Mouse (Mus musculus) midbrain, embryonic 14.5 days (tissue): ENCODE results near the gene Gstm5. TPM values are rescaled to one million over a fixed set of nuclear protein-coding genes. Genes with fewer than 3 reads are reported as not detected.
A peak's percentile ranks its signal among the peaks of the same experiment; 100 is the strongest.

Experiments
- ATAC-seq: fragments of 200-750 bp; cut with Nextera tagmentation; 2 replicates; pipeline ENCODE4 v1.8.0; 2017; ENCODE audit warnings: moderate number of reproducible peaks, moderate library complexity; ENCODE audit not compliant: low FRiP score, low TSS enrichment
- DNase-seq: peaks from one replicate; pipeline ENCODE4 v3.0.0-alpha.2; 2015
- H3K27ac ChIP-seq: fragments of 300-500 bp; sonication (generic); replicated peaks from 2 replicates; pipeline ENCODE4 v1.5.1; 2014; ENCODE audit warnings: mild to moderate bottlenecking, low read depth, low read length, moderate library complexity
- H3K27me3 ChIP-seq: fragments of 300-500 bp; sonication (generic); 2 replicates; pipeline ENCODE4 v1.6.1; 2014; ENCODE audit warnings: low read length, control low read depth, mixed read lengths; ENCODE audit not compliant: control insufficient read depth, insufficient read depth
- H3K36me3 ChIP-seq: fragments of 300-500 bp; sonication (generic); 2 replicates; pipeline ENCODE4 v1.6.1; 2014; ENCODE audit warnings: low read length, control low read depth; ENCODE audit not compliant: control insufficient read depth, insufficient read depth
- H3K4me1 ChIP-seq: fragments of 300-500 bp; sonication (generic); 2 replicates; pipeline ENCODE4 v1.6.1; 2014; ENCODE audit warnings: mild to moderate bottlenecking, antibody characterized with exemption, low read length, control low read depth; ENCODE audit not compliant: control insufficient read depth, insufficient read depth
- H3K4me2 ChIP-seq: fragments of 300-500 bp; sonication (generic); 2 replicates; pipeline ENCODE4 v1.6.1; 2014; ENCODE audit warnings: mild to moderate bottlenecking, low read length, moderate library complexity
- H3K4me3 ChIP-seq: fragments of 300-500 bp; sonication (generic); replicated peaks from 2 replicates; pipeline ENCODE4 v1.5.1; 2014; ENCODE audit warnings: low read depth, low read length
- H3K9ac ChIP-seq: fragments of 300-500 bp; sonication (generic); replicated peaks from 2 replicates; pipeline ENCODE4 v1.6.1; 2014; ENCODE audit warnings: mild to moderate bottlenecking, low read length, moderate library complexity
- H3K9me3 ChIP-seq: fragments of 300-500 bp; sonication (generic); 2 replicates; pipeline ENCODE4 v1.6.1; 2016; ENCODE audit warnings: low read length, control low read depth, mixed read lengths; ENCODE audit not compliant: control insufficient read depth
- WGBS: fragments of 180-500 bp; shearing (Covaris S2); extraction: QIAGEN DNeasy Blood & Tissue Kit; methylation state at CpG from one replicate; pipeline ENCODE4 v1.1.7; 2014; 5-methylcytosine and 5-hydroxymethylcytosine counted together
- polyA plus RNA-seq: library from polyadenylated mRNA; unstranded; fragments of >200 nt; fragmentation: Nextera tagmentation; extraction: Ambion mirVana; gene quantifications from 2 replicates; pipeline ENCODE4 v1.2.1, GENCODE M21; 2014

The Gstm5 gene
- polyA plus RNA-seq = 245 and 277 TPM in 2 replicates

DNA sequence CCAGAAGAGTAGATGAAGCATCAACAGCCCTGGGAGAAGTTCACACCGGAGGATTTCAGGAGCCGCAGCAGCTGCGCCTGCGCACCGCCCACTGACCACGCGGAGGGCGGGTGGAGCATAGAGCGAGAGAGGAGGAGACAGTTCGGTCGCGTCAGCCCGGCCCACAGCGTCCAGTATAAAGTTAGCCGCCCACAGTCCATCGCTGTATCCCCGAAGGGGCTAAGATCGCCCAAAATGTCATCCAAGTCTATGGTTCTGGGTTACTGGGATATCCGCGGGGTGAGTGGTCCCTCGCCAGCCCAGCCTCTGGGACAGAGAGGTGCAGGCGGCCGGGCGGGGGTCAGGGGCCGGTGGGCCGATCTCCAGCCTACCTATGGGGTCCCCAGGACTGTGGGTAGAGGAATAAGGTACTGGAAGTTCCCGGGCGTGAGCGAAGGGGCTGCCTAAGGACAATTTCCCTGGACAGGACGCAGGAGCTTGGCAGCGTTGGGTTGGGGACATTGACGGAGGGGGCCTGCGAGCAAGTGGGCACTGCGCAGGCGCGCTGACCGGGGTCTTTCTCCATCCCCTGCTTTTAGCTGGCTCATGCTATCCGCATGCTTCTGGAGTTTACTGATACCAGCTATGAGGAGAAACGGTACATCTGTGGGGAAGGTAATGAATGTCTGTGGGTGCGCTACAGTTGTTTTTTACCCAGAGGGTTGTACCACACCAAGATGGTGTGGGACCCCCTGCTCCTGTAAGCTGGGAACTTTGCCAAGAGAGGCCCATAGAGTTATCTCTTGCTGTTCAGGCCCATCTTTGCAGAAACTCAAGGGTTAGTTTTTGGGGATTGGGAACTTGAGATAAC is at the start of gene Gstm5:
Gstm5 (plus strand) TSS at position 102 of the 850 bp plus-strand sequence.
- peak within 1 kb of the TSS; percentile 89 for H3K9ac ChIP-seq
- H3K9me3 ChIP-seq = no peaks in the 10 kb centered on the region
- peak; percentile 93 for ATAC-seq

DNA sequence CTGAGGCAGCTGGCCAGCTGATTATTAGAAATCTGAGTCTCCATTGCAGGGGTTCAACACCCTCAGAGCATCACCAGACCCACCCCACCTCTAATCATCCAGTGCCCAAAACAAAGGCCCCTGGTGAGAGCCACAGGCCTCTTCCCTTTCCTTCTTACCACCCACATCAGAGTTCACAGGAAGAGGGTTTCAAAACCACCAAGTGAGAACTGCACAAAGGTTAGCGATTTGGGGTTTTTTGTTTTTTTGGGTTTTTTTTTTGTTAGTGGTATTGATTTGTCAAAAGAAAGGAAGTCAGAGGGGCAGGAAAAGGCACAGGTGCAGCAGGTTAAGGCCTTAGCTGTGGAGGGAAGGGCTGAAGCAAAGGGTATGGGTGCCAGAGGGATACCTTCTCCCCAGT is 49.4 kb upstream of the Gstm5 start:
- DNase-seq = no peak
- Histone ChIP-seq H3K27me3 (no peaks in the 10 kb centered on the region), H3K9ac (no peak overlapping the region), H3K36me3 (no peaks in the 10 kb centered on the region), H3K4me2 (no peak overlapping the region), H3K27ac (no peak overlapping the region), H3K4me1 (peaks cover 31% of the 10 kb centered on the region), H3K4me3 (no peak overlapping the region), H3K9me3 (no peaks in the 10 kb centered on the region)
- WGBS = 89% methylated on average over 1 of the region's 1 CpGs
- no peak for ATAC-seq

More for the DNA sequence above, at the start of gene Gstm5:
- Histone ChIP-seq H3K4me2 (peak within 1 kb of the TSS; percentile 77), H3K27me3 (no peaks in the 10 kb centered on the region), H3K36me3 (peaks cover 10% of the 10 kb centered on the region; the same call in 1 of the 2 replicates), H3K4me1 (peaks cover 10% of the 10 kb centered on the region), H3K4me3 (peak within 1 kb of the TSS; percentile 76), H3K27ac (peak within 1 kb of the TSS; percentile 78)
- WGBS = 6% methylated on average over 40 of the region's 40 CpGs
- peak; percentile 92 for DNase-seq

DNA sequence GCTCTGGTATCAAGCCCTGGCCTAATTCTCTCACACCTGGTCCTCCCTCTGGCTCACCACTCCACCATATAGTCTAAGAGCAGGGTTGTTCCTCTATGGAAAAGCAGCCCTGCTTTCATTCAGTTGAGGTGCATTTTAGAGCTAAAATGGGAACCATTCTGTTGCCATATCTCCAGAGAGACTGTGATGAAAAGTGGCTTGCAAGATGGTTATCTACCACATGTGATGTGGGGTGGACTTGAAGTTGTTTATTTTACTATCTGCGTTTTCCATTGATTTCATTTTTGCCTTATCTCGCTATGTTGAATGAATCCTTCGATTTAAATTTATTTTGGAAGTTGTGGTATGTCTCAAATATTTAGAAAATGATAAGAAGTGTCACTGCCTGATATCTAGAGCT is 48.8 kb upstream of the Gstm5 start:
- WGBS = 91% methylated on average over 3 of the region's 3 CpGs
- Histone ChIP-seq H3K4me2 (no peak overlapping the region), H3K27me3 (no peaks in the 10 kb centered on the region), H3K4me1 (peaks cover 31% of the 10 kb centered on the region), H3K9me3 (no peaks in the 10 kb centered on the region), H3K4me3 (no peak overlapping the region), H3K36me3 (no peaks in the 10 kb centered on the region), H3K27ac (no peak overlapping the region), H3K9ac (no peak overlapping the region)
- ATAC-seq (no peak), DNase-seq (no peak)

DNA sequence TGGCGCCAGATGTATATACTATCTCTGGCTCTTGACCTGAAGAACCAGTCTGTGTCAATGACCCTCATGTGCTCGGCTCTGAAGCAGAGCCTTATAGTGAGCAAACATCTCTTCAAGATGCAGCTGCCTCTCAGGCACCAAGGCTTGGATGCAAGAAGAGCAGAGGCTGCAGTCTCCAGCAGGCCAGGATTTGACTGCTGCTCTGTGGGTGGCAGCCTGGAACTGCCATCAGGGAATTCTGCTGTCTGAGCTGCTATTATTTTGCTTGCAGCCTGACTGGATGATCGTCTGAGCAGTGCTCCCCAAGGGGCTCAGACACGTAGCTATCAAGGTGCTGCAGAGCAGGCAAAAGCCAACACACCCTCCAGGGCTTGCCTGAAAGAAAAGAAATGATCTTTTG is 47.5 kb upstream of the Gstm5 start:
- ATAC-seq = no peak
- no peak overlapping the region for H3K4me2 ChIP-seq
- H3K4me3 ChIP-seq = no peak overlapping the region
- DNase-seq = no peak
- H3K27me3 ChIP-seq = no peaks in the 10 kb centered on the region
- peaks cover 31% of the 10 kb centered on the region for H3K4me1 ChIP-seq
- H3K36me3 ChIP-seq = no peaks in the 10 kb centered on the region
- no peak overlapping the region for H3K27ac ChIP-seq
- 36% methylated on average over 4 of the region's 4 CpGs for WGBS
- H3K9me3 ChIP-seq = no peaks in the 10 kb centered on the region
- H3K9ac ChIP-seq = no peak overlapping the region

DNA sequence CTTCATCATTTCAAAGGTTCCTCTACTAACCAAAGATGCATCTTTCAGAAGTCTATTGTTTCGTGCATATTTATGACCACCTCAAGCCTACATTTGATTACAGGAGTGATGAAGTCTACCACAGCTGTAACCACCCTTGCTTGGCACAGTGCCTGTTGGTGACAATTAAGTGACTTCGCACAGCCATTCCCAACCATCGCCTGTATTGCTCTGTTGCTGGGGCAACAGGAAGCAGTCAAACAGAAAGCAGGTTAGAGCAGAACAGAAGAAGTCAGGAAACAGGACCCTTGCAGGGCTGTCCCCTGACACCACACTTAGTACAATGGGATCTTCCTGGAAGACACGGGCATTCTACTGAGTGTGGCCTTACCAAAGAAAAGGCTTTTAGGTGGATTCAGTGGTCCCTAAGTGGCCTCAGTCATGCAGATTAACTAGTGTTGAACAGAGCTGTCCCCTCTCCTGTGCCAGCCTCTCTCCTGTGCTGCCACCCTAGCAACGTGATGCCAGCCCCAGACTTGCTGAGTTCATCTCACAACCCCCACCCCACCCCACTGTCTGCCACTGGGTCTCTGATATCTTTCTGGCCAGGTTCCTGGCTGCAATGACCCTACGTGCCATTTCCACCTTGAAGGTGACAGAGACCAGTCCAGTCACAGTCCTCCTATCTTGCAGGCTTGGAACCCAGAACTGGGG is 46.5 kb upstream of the Gstm5 start:
- no peaks in the 10 kb centered on the region for H3K27me3 ChIP-seq
- no peak overlapping the region for H3K27ac ChIP-seq
- WGBS = 58% methylated on average over 6 of the region's 6 CpGs
- no peaks in the 10 kb centered on the region for H3K36me3 ChIP-seq
- no peak for ATAC-seq
- H3K4me2 ChIP-seq = no peak overlapping the region
- H3K9me3 ChIP-seq = no peaks in the 10 kb centered on the region
- no peak overlapping the region for H3K9ac ChIP-seq
- peak; percentile 38 for DNase-seq
- no peak overlapping the region for H3K4me3 ChIP-seq
- peaks cover 26% of the 10 kb centered on the region for H3K4me1 ChIP-seq

DNA sequence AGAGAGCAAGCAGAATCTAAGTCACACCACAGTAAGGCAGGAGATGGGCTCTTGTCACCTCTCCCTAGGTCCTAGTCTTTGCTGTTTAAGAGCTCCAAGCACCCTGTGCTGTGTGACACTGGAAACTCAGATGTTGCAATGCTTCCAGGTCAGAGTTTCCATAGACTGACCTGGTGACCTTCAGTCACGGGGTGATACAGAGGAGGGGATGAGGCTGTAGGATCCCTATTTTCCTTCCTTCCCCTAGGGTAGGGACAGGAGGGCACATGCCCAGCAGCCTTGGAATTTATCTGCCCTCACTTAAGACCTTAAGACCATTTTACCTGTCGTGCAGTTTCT is 46.0 kb upstream of the Gstm5 start:
- no peak for DNase-seq
- Histone ChIP-seq H3K4me1 (peaks cover 23% of the 10 kb centered on the region), H3K9ac (no peak overlapping the region), H3K9me3 (no peaks in the 10 kb centered on the region), H3K4me3 (no peak overlapping the region), H3K4me2 (no peak overlapping the region), H3K27ac (no peak overlapping the region), H3K27me3 (no peaks in the 10 kb centered on the region), H3K36me3 (no peaks in the 10 kb centered on the region)
- WGBS = 84% methylated on average over 2 of the region's 2 CpGs
- no peak for ATAC-seq

DNA sequence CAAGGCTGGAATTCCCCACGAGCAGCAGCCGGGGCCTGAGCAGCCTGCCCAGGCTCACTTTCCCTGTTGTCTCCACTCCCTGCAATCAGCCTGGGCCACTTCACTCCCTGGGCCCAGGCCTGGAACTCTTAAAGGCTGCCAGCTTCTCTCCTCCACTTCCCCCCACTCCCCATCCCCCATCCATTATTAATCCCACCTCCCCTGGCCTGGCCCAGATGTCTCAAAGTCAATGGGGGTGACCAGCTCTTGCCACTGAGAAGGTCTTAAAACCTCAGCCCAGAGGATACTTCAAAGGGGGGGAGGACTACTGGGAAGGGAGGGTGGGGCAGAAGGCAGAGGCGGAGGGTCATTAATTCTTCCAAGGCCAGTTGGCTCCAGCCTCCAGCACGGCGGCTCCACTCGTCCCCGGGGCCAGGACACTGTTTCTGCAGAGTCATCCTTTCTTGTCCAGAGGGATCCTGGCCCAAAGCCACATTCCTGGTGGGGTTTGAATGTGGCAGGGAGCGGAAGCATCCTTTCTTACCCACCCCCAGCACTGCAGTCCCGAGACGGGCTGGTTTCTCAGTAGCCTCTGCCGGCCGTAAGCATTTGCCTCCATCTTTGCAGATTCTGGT is 45.1 kb upstream of the Gstm5 start:
- Histone ChIP-seq H3K9me3 (no peaks in the 10 kb centered on the region), H3K4me2 (peak overlapping the region; percentile 21; the same call in 1 of the 2 replicates), H3K9ac (0 out of 2 replicates have a peak overlapping the region, but pooled peaks have one; percentile 9), H3K27me3 (no peaks in the 10 kb centered on the region), H3K27ac (no peak overlapping the region), H3K4me1 (peaks cover 23% of the 10 kb centered on the region), H3K36me3 (no peaks in the 10 kb centered on the region), H3K4me3 (no peak overlapping the region)
- DNase-seq = peak; percentile 68
- ATAC-seq = peak; percentile 44; the same call in 1 of the 2 replicates
- 12% methylated on average over 12 of the region's 12 CpGs for WGBS

DNA sequence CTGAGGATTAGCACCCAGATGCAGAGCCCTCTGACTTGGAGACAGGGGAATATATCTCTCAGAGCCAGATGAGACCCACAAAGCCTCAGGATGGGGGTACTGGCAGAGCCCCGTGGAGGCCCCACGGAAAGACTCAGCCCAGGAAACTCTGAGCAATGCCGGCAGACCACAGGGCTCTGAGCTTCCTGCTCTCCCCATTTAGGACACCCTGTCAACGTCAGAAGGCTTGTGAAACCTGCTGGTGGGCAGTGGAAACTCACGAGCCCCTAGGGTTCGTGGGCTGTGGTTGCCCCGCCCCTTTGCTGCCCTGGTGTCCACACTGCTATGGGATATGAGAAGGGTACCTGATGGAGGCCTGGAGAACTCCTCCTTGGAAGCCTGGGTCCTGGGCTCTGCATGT is 42.8 kb upstream of the Gstm5 start:
- no peak overlapping the region for H3K9ac ChIP-seq

More for the DNA sequence above, 42.8 kb upstream of the Gstm5 start:
- Histone ChIP-seq H3K27me3 (no peaks in the 10 kb centered on the region), H3K36me3 (no peaks in the 10 kb centered on the region), H3K4me3 (no peak overlapping the region), H3K9me3 (no peaks in the 10 kb centered on the region), H3K27ac (no peak overlapping the region), H3K4me1 (peaks cover 23% of the 10 kb centered on the region), H3K4me2 (no peak overlapping the region)
- WGBS = 66% methylated on average over 7 of the region's 7 CpGs
- ATAC-seq (no peak), DNase-seq (no peak)
